Mouse (Mus musculus) gastrocnemius, postnatal 10 days (tissue): ENCODE measurements around the gene Tmem62. TPM values are rescaled to one million over a fixed set of nuclear protein-coding genes. Genes with fewer than 3 reads are reported as not detected.

Source experiments
- microRNA-seq, 2 experiments: library from miRNA; unstranded; fragments of <30 nt; microRNA quantifications; one replicate each; pipeline ENCODE4 v1.2.0; 2021
- total RNA-seq, 2 experiments: library from RNA; stranded (reverse); gene quantifications; 2 replicates each; pipeline ENCODE4 v1.2.3; 2021

Tmem62 gene
- total RNA-seq, 2 experiments from 2014 or later: 2.8 to 4.0 TPM

Small RNAs within 50 kb of the gene (microRNA-seq; reads per million reads assigned to microRNA genes)
- gene Gm44325: 0 reads per million in 2 experiments

Other genes with a start within 250 kb of the Tmem62 start
- gene Cdan1, start 126.9 kb upstream of the Tmem62 start, total RNA-seq: 1 to 10 TPM; 8.1 to 9.8 TPM
- gene Ttbk2, start 126.4 kb upstream of the Tmem62 start, total RNA-seq: 10 to 100 TPM in 1 of 2 experiments, 1 to 10 TPM in 1; 8.6 to 12.5 TPM
- 10 to 100 TPM; 20.0 to 22.0 TPM for gene Ubr1, start 6.3 kb upstream of the Tmem62 start, total RNA-seq
- 10 to 100 TPM; 17.3 to 19.9 TPM for gene Ccndbp1, start 31.4 kb downstream of the Tmem62 start, total RNA-seq
- 1 to 10 TPM in 1 of 2 experiments, not detected in 1; 1.2 TPM for gene Epb42, start 60.1 kb downstream of the Tmem62 start, total RNA-seq
- not detected for gene Tgm5, start 108.8 kb downstream of the Tmem62 start, total RNA-seq
- not detected for gene Tgm7, start 132.8 kb downstream of the Tmem62 start, total RNA-seq
- 10 to 100 TPM; 11.7 to 14.0 TPM for gene Adal, start 163.4 kb downstream of the Tmem62 start, total RNA-seq
- gene Lcmt2, start 163.6 kb downstream of the Tmem62 start, total RNA-seq: 1 to 10 TPM; 4.0 to 5.3 TPM
- 10 to 100 TPM; 10.5 to 16.2 TPM for gene Tubgcp4, start 193.6 kb downstream of the Tmem62 start, total RNA-seq
- gene Zscan29, start 194.1 kb downstream of the Tmem62 start, total RNA-seq: 1 to 10 TPM; 4.2 to 5.2 TPM